Mouse (Mus musculus) heart, adult 9 months (tissue): ENCODE measurements around the gene Grin2b.
"Not testable (repeated sequence)": the region's sequence is repeated elsewhere in the genome, so short reads cannot be mapped to it uniquely, and the experiment has no call there.

Experiments used
- DNase-seq, 2 experiments: peaks; one replicate each; pipeline ENCODE4 v3.0.0; 2022; ENCODE audit warnings: low spot score in 2 of 2

The Grin2b gene

DNA sequence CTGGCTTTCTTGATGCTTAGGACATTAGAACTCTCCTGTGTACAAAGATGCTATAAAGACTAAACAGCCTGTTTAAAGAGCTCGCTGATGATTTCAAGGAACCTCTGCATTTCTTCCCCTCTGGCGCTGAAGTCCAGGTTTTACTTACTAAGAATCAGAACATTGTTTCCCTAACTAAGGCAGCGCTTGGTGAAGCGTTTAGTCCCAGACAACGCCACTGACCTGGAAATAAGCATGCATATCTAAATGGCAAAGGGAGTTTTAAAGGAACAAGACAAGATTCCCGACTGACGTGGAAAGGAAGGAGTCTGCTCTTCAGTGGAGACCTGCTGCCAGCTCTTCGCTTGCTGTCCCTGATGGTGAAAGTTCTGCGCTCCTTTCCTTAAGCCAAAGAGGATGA is 367.9 kb downstream of the Grin2b start:
- DNase-seq, result no peak

DNA sequence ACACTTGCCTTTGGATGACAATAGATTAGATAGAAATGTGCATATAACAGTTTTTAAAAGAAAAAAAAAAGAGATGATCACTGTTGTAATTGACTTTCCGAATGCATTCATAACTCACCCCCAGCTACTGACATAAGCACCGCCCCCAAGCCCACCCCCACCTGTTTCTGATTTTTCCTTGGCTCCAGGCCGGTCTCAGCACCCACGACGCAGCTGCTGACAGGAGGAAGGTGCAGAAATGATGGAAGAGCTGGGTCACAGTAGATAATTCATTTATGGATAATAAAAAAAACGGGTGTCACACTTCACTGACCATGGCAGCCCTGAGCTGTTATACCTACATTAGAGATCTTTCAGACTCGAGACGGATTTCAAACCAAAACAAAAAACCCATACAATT is 373.4 kb downstream of the Grin2b start:
- no peak for DNase-seq

DNA sequence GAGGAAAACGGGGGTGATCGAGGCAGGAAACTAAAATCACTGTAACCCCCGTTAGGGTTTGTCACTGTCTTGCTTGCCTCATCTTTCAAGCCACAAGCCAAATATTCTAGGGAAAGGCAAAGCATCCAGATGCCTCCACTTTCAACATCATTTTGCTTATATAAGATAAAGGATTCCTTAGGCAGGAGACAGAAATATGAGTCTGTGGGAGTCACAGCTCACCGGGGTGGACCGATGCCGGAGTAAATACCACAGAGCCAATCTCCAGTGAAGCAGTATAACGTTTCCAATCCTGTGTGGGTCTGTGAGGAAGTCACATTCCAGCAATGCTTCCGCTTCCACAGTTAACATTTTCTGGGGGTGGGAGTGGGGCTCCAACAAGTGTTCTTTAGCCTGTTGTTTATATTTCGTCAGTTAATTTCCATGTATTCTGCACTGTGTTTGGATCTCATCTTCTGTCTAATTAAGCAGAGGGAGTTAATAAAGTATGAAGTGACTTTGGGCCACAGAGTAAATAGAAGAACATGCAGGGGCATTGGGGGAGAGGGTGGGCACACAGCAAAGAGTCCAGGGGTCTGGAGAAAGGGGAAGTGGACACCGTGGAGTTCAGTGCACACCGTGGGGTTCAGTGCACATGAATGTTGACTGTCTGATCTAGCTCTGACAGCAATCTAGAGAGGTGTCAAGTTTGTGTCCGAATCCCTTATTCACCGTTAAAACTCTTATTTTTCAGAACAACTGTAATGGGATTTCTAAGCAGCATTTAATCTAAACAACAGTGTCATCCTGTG is 374.9 kb downstream of the Grin2b start:
- no peak for DNase-seq

DNA sequence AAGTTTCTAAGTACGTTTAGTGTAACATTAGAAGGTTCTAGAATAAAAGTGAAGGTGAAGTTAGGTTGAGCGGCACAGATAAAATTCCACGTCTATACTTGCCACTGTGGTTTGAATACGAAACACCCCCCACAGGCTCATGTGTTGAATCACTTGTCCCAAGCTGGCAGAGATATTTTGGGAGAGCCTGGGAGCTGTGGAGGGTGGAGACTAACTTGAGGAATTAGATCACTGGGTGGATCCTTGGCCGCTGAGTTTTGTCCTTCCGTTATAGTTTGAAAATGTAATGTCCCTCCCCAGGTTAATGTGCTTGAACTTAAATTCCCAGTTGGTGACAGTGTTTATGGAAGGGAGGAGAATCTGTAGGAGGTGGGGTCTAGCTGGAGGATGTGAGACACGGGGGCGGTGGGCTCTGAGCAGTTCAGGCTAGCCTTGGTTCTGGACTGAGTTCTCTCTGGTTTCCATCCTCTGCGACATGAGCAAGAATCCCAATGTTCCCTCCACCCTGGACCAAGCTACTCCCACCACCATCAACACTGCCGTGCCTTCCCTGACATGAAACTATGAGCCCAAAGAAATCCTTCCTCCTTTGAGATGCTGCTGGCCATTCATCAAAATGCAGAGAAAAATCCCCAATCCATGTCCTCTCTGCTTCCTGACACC is 375.8 kb downstream of the Grin2b start:
- DNase-seq, result peak in 1 of 2 experiments; percentile 0

DNA sequence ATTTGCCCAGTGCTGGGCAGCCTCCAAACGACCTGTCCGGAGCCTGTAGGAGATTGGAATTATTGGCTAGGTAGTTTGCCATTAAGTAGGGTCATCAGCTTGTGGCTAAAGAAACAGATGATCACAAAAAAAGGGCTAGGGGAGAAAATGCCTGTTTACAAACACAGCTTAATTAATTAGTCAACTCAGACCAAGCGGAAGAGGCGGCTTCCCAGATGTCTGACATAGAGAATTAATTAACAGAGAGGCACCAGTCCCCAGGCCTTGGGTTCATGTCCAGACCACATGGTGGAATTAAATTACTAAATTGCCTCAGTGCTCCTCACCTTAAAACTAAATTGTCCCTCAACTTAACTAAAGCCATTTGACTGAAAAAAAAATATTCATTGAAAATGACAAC is 376.4 kb downstream of the Grin2b start:
- DNase-seq, result no peak

DNA sequence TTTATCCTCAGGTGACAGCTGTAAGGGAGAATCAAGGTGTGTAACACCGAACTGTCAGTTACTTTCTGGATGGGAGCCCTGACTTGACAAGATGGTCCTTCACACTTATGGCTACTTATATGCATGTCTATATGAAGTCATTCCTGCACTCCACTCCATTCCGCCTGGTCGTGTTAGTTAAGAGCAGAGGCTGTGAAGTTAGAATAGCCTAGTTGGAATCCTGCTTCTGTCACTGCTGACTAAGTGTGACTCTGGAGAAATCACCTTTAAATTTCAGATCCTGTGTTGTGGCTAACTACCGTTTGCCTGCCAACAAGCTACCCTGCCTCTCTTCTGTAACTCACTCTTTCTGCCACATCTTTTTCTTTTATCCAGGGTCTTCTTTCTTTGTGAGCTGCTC is 381.9 kb downstream of the Grin2b start:
- no peak for DNase-seq

DNA sequence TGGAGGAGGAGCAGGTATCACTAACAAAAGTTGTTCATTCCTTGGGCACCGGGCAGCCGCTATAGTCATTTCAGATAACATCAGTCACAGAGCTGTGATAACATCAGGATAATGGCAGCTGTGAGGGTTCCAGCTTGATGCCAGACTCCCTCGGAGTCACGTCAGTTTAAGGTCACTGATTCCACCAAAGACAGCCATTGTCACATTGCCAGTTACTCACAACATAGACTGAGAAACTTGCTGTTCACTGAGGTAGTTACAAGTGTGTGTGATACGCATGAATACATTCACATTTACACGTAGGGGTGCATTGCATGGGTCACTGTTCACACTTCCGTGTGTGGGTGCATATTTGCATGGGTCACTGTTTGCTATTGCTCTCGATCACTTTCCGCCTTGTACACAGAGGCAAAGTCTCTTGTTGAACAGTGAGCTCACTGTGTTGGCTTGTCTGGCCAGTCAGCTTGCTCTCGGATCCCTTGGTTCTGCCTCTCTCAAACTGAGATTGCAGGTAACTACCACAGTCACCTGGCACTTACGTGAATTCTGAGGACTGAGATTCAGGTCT is 383.6 kb downstream of the Grin2b start:
- no peak for DNase-seq

DNA sequence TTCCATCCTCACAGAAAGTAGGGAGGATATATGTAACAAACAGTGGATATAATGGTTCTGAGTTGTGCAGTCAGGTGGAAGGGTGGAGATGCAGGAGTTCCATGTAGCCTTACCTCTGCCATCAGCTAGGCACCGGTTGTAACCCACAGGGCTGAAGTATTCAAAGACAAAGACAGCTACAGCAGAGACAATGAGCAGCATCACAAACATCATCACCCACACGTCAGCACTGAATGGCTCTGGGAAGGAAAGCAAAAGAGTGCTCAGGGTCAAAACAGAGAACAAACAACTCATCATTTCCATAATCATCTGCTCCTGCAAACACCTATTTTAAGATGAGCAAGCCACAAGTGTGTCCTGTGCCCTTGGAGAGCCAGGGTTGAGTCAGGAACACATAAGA is 398.6 kb downstream of the Grin2b start:
- no peak for DNase-seq

DNA sequence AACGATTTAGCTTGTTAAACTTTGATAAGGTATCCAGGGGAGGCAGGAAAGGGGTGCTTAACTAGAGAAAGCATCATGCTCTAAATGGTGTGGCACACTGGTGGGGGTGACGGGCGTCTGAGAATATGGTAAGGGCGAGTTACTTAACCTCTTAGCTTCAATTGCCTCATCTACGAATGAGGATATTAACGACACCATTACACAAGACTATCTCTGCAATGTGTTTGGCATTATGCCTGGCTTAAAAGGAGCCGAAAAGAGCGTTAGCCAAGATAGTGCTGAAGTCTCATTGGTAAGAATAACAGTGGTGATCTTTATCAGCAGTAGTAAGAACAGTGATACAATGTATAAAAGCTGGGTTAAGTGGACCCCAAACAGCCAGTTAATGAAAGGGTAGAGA is 405.7 kb downstream of the Grin2b start:
- DNase-seq, result no peak

DNA sequence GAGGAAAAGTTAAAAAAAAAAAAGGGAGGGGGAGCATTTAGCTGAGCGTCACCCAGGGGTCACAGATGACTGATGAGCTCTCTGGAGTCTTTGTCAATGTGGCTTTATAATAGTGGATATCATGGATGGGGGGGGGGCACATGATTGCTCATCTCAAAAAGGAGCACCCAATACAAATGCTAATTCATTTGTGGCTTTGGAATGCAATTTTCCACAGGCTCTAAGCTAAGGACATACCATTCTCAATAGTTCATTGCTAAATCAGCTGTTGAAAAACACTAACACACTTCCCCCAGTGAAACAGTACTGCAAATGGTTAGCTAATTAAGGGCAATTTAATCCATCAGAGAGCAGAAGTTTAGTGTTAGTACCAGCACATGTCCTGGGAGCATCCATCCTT is 414.6 kb downstream of the Grin2b start:
- no peak for DNase-seq

DNA sequence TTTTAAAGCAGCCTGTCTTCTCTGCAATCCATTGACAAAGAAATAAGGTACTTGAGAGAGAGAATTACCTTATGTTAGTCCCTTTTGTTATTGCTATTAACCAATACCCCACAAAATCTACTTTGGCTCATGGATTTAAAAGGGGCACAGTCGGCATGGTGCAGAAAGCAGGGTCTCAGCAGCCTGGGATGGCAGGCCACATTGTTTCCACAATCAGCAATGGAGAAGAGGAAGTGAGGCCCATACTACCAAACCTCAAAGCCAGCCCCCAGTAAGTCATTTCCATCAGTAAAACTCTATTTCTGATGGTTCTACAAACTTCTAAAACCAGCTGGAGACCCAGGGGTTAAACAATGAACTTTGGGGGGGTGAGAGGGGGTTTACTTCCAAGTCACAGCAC is 417.2 kb downstream of the Grin2b start:
- DNase-seq, result no peak

DNA sequence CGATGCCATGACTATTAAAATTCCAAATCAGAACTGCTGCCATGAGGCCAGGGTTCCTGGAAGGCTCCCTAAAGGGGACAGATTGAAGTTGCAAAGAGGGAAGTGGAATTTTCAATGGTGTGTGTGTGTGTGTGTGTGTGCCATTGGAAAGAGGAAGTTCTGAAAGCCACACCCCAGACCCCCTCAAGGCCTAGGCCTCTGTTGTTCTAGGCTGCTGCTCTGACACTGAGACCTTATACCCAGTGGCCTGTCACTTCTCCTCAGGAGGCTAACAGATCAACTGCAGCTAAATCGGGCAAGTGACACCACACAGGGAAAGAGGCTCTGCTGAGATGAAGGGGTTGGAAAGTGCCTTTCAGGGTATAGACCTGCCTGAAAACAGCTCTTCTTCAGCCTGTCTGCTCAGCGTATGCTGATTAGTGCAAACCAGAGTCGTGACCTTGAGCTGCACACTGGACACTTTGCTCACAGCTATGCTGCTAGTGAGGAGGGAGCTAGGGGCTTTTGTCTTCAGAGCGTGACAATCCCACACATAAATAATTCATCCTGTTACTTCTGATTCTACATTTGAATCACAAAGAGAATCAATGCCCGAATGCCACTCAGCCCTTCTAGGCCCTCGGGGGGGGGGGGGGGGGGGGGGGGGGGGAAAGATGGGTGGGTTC is 424.8 kb downstream of the Grin2b start:
- no peak for DNase-seq

DNA sequence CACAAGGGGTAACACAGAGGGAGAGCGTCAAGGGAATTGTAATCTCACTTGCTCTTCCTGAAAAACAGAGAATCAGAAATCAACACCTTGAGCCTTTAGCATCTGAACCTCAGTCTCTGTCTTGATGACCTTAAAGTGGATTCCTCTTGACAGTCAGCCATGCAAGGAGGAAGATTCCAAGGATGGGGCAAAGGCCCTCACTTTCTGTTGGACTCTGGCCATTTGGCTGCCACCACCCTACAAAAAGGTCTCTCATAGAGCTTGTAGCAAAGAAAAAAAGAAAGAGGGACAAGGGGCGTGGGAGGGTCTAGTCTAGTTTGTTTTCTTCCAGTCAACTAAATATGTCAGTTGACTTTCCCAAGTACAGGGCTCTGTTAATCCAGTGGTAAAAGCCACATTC is 427.7 kb downstream of the Grin2b start:
- no peak for DNase-seq

DNA sequence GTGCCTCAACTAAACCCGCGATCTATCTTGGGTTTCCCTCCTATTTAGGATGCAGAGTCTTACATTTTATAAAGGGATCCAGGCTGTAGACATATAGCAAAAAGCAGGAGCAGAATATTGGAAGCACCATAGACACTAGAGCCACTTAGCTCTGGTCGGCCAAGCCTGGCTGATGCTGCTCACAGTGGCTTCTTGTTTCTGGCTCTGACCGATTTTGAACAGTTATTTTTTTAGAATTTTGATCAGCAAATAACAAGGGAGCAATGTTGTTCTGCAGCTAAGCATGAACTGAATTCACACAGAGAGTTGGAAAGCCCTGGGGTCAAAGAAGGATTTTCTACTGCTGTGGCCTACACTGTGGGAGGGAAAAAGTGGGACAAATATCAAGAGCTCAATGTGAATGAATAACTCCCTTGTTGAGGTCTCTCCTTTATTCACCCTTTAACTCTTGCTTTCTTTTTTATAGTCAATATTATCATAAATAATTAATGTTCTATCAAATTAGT is 439.0 kb downstream of the Grin2b start:
- DNase-seq, result no peak

DNA sequence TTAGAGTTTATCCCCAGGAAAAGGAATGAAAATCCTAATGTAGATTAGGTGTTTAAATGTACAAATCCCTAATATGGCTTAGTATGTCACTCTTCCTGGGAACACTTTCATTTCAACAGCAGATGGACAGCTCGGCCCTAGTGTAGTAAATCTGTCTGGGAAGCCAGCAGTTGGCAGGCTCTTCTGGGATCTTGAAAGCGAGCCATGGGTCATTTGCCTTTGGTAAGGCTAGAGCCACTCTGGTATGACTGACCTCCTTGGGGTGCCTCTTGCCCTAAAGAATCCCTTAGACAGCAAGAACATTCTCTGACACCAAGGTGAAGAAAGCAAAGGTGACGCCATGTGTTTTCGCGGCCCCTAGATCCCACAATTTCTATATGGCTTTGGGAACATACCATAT is 446.2 kb downstream of the Grin2b start:
- DNase-seq, result no peak

DNA sequence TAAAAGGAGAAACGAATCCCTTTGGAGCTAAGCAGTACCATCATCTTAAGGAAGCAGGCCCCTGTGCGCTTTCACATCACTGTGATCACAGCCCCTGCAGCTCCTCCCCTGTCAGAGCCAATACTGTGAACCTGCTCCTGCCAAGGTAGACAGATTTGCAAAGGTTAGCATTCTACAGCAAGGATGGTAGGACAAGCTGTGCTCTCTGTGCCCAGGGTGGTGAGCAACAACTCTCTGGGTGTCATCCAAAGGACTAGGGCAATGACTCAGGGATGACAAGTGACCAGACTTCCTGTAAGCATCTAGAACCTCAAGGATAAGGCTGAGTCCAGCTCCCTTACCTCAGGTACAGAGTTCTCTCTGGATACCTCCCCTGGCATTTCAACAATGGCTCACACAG is 451.6 kb downstream of the Grin2b start:
- no peak for DNase-seq

DNA sequence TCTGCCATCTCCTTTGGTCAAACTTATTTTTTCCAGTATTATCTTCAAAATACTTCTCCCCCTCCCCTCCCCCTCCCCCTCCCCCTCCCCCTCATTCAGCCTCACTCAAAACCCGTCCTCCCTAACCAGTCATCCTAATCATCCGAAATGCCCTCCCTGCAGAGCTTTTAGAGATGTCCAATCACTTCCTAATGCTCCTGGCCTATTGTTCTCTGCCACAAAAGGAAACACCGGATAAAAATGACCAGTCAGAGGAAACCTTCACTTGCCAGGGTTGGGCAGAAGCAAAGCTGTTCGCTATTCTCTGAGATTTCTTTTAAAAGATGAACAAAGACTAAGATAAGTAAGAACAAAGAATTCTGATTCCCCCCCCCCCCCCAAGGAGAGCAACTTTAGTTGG is 458.4 kb downstream of the Grin2b start:
- no peak for DNase-seq

DNA sequence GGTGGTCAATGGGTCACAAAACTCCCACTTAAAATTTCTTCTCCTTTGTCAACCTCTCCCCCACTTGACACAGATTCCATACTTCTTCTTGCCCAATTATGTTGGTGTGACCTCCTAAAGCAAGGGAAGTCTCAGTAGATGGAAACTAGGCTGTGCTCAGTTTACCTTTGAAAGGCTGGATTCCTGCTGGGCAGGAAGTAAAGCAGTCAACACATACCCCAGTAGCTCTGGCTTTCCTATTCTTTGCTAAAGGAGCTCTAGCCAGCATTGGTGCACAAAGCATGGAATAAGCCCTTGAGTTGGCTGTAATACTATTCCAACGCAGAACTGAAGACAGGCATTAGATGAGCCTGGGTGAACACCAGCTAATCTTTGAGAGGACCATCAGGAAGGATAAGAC is 459.1 kb downstream of the Grin2b start:
- no peak for DNase-seq

DNA sequence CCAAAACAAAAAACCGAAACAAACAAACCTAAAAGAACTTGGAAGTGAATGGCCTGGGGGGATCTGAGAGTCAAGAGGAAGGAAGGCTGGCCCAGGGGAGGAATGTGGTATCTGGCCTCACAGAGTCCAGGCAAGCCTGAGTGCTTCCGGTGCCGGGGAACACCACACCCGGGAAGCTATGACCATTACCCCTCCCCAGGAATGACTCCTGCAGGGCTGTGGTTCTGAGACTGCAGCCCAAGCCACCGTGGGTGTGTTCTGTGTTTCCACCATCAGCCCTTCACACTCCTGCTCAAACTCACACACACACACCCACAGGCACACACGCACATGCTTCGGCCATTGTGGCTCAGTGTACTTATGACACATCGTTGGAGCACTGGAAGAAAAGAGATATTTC is 459.6 kb downstream of the Grin2b start:
- no peak for DNase-seq

DNA sequence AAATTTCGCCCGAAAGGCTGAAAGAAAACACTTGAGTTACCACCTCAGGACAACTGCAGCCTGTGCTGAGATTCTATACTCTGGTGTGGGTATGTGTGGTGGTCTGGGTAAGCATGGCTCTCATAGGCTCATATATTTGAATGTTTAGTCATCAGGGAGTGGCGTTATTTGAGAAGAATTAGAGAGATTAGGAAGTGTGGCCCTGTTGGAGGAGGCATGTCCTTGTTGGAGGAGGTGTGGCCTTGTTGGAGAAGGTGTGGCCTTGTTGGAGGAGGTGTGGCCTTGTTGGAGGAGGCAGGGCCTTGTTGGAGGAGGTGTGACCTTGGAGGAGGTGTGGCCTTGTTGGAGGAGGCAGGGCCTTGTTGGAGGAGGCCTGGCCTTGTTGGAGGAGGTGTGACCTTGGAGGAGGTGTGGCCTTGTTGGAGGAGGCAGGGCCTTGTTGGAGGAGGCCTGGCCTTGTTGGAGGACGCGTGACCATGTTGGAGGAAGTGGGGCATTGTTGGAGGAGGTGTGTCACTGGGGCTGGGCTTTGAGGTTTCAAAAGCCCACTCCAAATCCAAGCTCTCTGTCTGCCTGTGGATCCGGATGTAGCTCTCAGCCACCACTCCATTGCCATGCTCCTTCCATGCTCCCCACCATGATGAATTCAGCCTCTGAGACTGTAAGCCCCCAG is 466.3 kb downstream of the Grin2b start:
- DNase-seq, result not testable (repeated sequence)

DNA sequence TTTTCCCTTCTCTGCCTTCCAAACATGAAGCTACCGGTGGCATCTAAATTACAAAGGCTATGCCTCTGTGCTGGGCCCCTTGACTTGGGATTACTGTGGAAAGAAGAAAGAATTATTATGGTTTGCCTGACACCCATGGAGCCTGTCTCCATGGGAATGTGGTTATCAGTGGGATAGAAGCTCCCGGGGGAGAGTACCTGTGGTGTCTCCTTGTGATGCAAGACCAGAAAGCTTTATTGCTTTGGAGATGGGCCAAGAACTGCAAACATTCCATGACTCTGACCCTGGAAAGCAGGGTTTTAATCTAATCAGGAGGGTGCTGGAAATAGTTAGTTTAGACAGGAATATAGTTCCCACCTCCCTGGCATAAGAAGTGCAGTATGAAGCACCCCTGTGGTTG is 469.7 kb downstream of the Grin2b start:
- DNase-seq, result no peak

DNA sequence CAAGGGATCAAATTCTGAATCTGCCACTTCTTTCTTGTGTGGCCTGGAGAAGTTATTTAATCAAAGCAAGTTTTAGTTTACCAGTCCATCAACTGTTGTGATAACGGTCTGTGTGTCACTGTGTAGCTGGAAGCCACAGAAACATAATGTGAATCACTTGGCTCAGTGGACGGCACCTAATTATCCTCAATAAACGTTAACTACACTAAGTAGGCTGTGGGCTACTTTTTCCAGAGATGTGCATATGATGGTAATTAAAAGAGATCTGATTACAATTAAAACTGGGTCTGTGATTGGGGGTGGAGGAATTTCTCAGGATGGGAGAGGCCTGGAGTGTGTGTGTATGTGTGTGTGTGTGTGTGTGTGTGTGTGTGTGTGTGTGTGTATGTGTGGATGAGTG is 471.9 kb downstream of the Grin2b start:
- no peak for DNase-seq
